ENCODE assay signal across 8 mouse cellular contexts in the genomic region with DNA sequence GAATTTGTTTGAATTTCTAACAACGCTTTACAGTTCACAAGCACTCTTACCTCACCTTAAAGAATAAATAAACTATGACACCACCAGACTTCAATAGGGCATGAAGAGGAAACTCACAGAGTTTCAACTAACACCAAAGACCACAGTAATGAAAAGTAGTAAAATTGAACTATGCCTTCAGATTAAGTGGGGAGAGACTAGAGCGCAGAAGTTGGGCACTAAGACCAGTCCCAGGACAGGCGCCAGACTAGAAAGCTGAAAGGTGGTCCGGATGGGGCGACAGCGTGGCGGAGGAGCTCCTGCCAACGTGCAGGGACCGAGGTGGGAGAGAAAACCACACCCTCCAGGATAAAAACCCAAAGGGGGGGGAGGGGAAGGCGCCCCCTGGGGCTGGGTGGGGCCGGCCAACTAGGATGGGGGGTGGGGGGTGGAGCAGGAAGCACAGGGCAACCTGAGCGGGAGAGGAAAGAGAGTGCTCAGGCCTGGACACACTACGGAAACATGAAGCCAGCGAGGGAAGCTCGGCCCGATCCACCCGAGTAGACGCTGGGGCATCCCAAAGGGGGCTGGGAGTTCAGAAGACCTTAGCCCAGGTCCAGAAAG. TPM values are rescaled to one million over a fixed set of nuclear protein-coding genes. Genes with fewer than 3 reads are reported as not detected.
A peak's percentile ranks its signal among the peaks of the same experiment; 100 is the strongest.
DNase-seq lines count a peak whose midpoint lies in the region; ATAC-seq and TF ChIP-seq lines count a peak whose summit lies in the region.

No protein-coding gene starts in this region.

- no peaks in the 10 kb centered on the region for H3K36me3 ChIP-seq in lung, postnatal 0 days (ENCODE audit: insufficient read depth, low read length)
- H3K36me3 ChIP-seq in heart, embryonic 14.5 days (ENCODE audit: control insufficient read depth, insufficient read depth, low read length) = peaks cover 18% of the 10 kb centered on the region
- peaks cover 18% of the 10 kb centered on the region for H3K36me3 ChIP-seq in liver, embryonic 13.5 days

- 0 out of 2 replicates have a peak, but pooled peaks have one; percentile 8 for TF ChIP-seq EP300 in lung, postnatal 0 days (IDR thresholded peaks at IDR 0.05)

- peak overlapping the region; percentile 81 for H3K9ac ChIP-seq in lung, postnatal 0 days (replicated peaks; ENCODE audit: low read depth)
- H3K9ac ChIP-seq in heart, embryonic 14.5 days (ENCODE audit: low read length) = peak overlapping the region; percentile 84
- peak overlapping the region; percentile 92 for H3K9ac ChIP-seq in liver, embryonic 13.5 days

- DNase-seq in lung, postnatal 0 days (ENCODE audit: low spot score) = peak; percentile 73
- DNase-seq in lung, postnatal 36 days = no peak
- DNase-seq in liver, embryonic 13.5 days = peak; percentile 40
- peak; percentile 88 for DNase-seq in yolk sac, embryonic 10.5 days (ENCODE audit: low spot score)
- no peak for DNase-seq in embryo, embryonic 10.5 days (ENCODE audit: low spot score)
- no peak for DNase-seq in kidney, postnatal 4 days

- H3K4me2 ChIP-seq in lung, postnatal 0 days (replicated peaks; ENCODE audit: low read depth, low read length) = peak overlapping the region; percentile 75
- peak overlapping the region; percentile 78 for H3K4me2 ChIP-seq in heart, embryonic 14.5 days (ENCODE audit: low read length)
- H3K4me2 ChIP-seq in liver, embryonic 13.5 days = peak overlapping the region; percentile 87

- peaks cover 13% of the 10 kb centered on the region; the same call in 1 of the 2 replicates for H3K4me1 ChIP-seq in lung, postnatal 0 days (ENCODE audit: insufficient read depth, low read depth, low read length)
- peaks cover 19% of the 10 kb centered on the region for H3K4me1 ChIP-seq in bone marrow macrophage, adult 2 months (ENCODE audit: control insufficient read depth, insufficient read depth, low read length)
- H3K4me1 ChIP-seq in heart, embryonic 14.5 days (ENCODE audit: control insufficient read depth in 2 of 2, insufficient read depth in 2 of 2, low read length in 2 of 2) = peaks cover 7 to 29% of the 10 kb centered on the region in 2 experiments
- peaks cover 50% of the 10 kb centered on the region for H3K4me1 ChIP-seq in liver, embryonic 13.5 days (replicated peaks)

- peak overlapping the region; percentile 75 for H3K4me3 ChIP-seq in lung, postnatal 0 days (ENCODE audit: low read depth, low read length)
- peak overlapping the region; percentile 67 for H3K4me3 ChIP-seq in bone marrow macrophage, adult 2 months (ENCODE audit: insufficient read depth, low read length)
- peak overlapping the region; percentile 77 to 80 for H3K4me3 ChIP-seq in heart, embryonic 14.5 days (ENCODE audit: control insufficient read depth in 1 of 2, insufficient read depth in 1 of 2, low read depth in 1 of 2, low read length in 2 of 2)
- H3K4me3 ChIP-seq in liver, embryonic 13.5 days (replicated peaks) = peak overlapping the region; percentile 85

- ATAC-seq in lung, postnatal 0 days = peak; percentile 52
- ATAC-seq in heart, embryonic 14.5 days (ENCODE audit: insufficient number of reproducible peaks, insufficient read depth, low FRiP score, low read depth) = peak; percentile 52
- peak; percentile 65 for ATAC-seq in liver, embryonic 13.5 days (ENCODE audit: low read depth)

- no peak for TF ChIP-seq POLR2A in bone marrow macrophage, adult 2 months (IDR thresholded peaks at IDR 0.05; ENCODE audit: borderline replicate concordance, low read depth, low read length)

- no peaks in the 10 kb centered on the region for H3K9me3 ChIP-seq in lung, postnatal 0 days (ENCODE audit: low read length)
- H3K9me3 ChIP-seq in heart, embryonic 14.5 days (ENCODE audit: control insufficient read depth, low read length) = no peaks in the 10 kb centered on the region
- no peaks in the 10 kb centered on the region for H3K9me3 ChIP-seq in liver, embryonic 13.5 days (replicated peaks)

- WGBS in lung, postnatal 0 days = under 1% methylated on average over 18 of the region's 18 CpGs
- WGBS in heart, embryonic 14.5 days = under 1% methylated on average over 18 of the region's 18 CpGs
- under 1% methylated on average over 18 of the region's 18 CpGs for WGBS in liver, embryonic 13.5 days (ENCODE audit: insufficient replicate concordance)

- TF ChIP-seq CTCF in lung, postnatal 0 days (IDR thresholded peaks at IDR 0.05) = no peak
- TF ChIP-seq CTCF in bone marrow macrophage, adult 2 months (IDR thresholded peaks at IDR 0.05; ENCODE audit: low read depth, low read length) = no peak

- peak overlapping the region; percentile 96 for H3K27ac ChIP-seq in lung, postnatal 0 days (ENCODE audit: low read length)
- H3K27ac ChIP-seq in bone marrow macrophage, adult 2 months (ENCODE audit: insufficient read depth, low read depth, low read length) = peak overlapping the region; percentile 75
- peak overlapping the region; percentile 87 to 93 for H3K27ac ChIP-seq in heart, embryonic 14.5 days (replicated peaks in 1 of 2; ENCODE audit: control insufficient read depth in 1 of 2, insufficient read depth in 1 of 2, low read depth in 2 of 2, low read length in 2 of 2)
- peak overlapping the region; percentile 92 for H3K27ac ChIP-seq in liver, embryonic 13.5 days

- H3K27me3 ChIP-seq in lung, postnatal 0 days (replicated peaks; ENCODE audit: insufficient read depth, low read length) = no peaks in the 10 kb centered on the region
- no peaks in the 10 kb centered on the region for H3K27me3 ChIP-seq in heart, embryonic 14.5 days (ENCODE audit: control insufficient read depth, insufficient read depth, low read length)
- H3K27me3 ChIP-seq in liver, embryonic 13.5 days = no peaks in the 10 kb centered on the region

RNA-seq across cellular contexts. Expression of gene Ubap2, which starts 0.5 kb away (rescaled TPM):
- 18.2 and 21.4 TPM in 2 replicates for polyA plus RNA-seq in lung, postnatal 0 days (2015; fragmentation: Nextera tagmentation; extraction: Ambion mirVana)
- polyA plus RNA-seq in bone marrow macrophage, adult 2 months (2012; ENCODE audit: insufficient read depth, insufficient read length, missing spikeins) = 30.6 and 37.2 TPM in 2 replicates
- 41.6 and 45.4 TPM in 2 replicates for polyA plus RNA-seq in heart, embryonic 14.5 days (2014; fragmentation: Nextera tagmentation; extraction: Ambion mirVana)
- polyA plus RNA-seq in liver, embryonic 13.5 days (2015; fragmentation: Nextera tagmentation; extraction: Ambion mirVana) = 25.2 and 35.7 TPM in 2 replicates

RNA-seq across cellular contexts. Expression of gene Dcaf12, which starts 40.2 kb away (rescaled TPM):
- 41.3 and 48.1 TPM in 2 replicates for polyA plus RNA-seq in lung, postnatal 0 days (2015; fragmentation: Nextera tagmentation; extraction: Ambion mirVana)
- polyA plus RNA-seq in bone marrow macrophage, adult 2 months (2012; ENCODE audit: insufficient read depth, insufficient read length, missing spikeins) = 47.2 and 47.4 TPM in 2 replicates
- 33.2 and 34.2 TPM in 2 replicates for polyA plus RNA-seq in heart, embryonic 14.5 days (2014; fragmentation: Nextera tagmentation; extraction: Ambion mirVana)
- 66.0 and 74.8 TPM in 2 replicates for polyA plus RNA-seq in liver, embryonic 13.5 days (2015; fragmentation: Nextera tagmentation; extraction: Ambion mirVana)

Comparison
In these comparisons a context has a peak if more than half of its experiments do, and no peak if none do; other contexts are left out.
1. DNase-seq: peak in lung, postnatal 0 days (single experiment), liver, embryonic 13.5 days (single experiment) and yolk sac, embryonic 10.5 days (single experiment); none in lung, postnatal 36 days (single experiment), embryo, embryonic 10.5 days (single experiment) and kidney, postnatal 4 days (0 of 2).
2. Peak in every context shown above with its lines, with median percentiles within 50 percentile points of each other: ATAC-seq, H3K27ac ChIP-seq, H3K4me2 ChIP-seq, H3K4me3 ChIP-seq and H3K9ac ChIP-seq.